Mouse (Mus musculus): ENCODE measurements around the gene Ly6g5b. TPM values are rescaled to one million over a fixed set of nuclear protein-coding genes. Genes with fewer than 3 reads are reported as not detected.

Ly6g5b gene
- polyA plus RNA-seq, 2 experiments = 0.27 to 0.70 TPM

GRCm38 (mm10) chr17:35157254-35157653 is 42.0 kb upstream of the Ly6g5b start:
- Histone ChIP-seq H3K36me3 (replicated peaks; ENCODE audit: control insufficient read depth, insufficient read depth, low read depth) (peaks cover 99% of the 10 kb centered on the region), H3K27me3 (ENCODE audit: control insufficient read depth, insufficient read depth, low read length) (no peaks in the 10 kb centered on the region), H3K4me1 (replicated peaks; ENCODE audit: control insufficient read depth in 2 of 2, insufficient read depth in 2 of 2, low read length in 1 of 2) (peaks cover 0 to 3% of the 10 kb centered on the region in 2 experiments; a peak in 1 of 4 replicates), H3K9me3 (ENCODE audit: control insufficient read depth, low read length) (no peaks in the 10 kb centered on the region), H3K4me2 (ENCODE audit: low read depth) (no peak overlapping the region), H3K9ac (replicated peaks) (no peak overlapping the region), H3K27ac (no peak overlapping the region), H3K4me3 (ENCODE audit: insufficient read depth in 1 of 2, low read depth in 2 of 2, low read length in 2 of 2) (no peak overlapping the region)
- TF ChIP-seq CTCF (IDR thresholded peaks at IDR 0.05; ENCODE audit: low read depth) = no peak
- no peak for TF ChIP-seq EP300 (IDR thresholded peaks at IDR 0.05; ENCODE audit: low read depth)
- DNase-seq (ENCODE audit: low read depth in 3 of 3, low spot score in 3 of 3) (no peak), ATAC-seq (ENCODE audit: insufficient read depth) (no peak)
- 87% methylated on average over 8 of the region's 8 CpGs for WGBS (ENCODE audit: insufficient replicate concordance)

- TF ChIP-seq EP300 (IDR thresholded peaks at IDR 0.05; ENCODE audit: low read depth) (no peak), CTCF (IDR thresholded peaks at IDR 0.05; ENCODE audit: low read depth) (no peak)
- WGBS (ENCODE audit: insufficient replicate concordance) = 87% methylated on average over 33 of the region's 33 CpGs
Measured at GRCm38 (mm10) chr17:35156461-35157200, 41.4 kb upstream of the Ly6g5b start.

GRCm38 (mm10) chr17:35155451-35155850 is 40.2 kb upstream of the Ly6g5b start:
- Histone ChIP-seq H3K27ac (no peak overlapping the region), H3K4me1 (replicated peaks; ENCODE audit: control insufficient read depth in 2 of 2, insufficient read depth in 2 of 2, low read length in 1 of 2) (no peaks in the 10 kb centered on the region), H3K4me2 (ENCODE audit: low read depth) (no peak overlapping the region), H3K9ac (replicated peaks) (no peak overlapping the region), H3K27me3 (ENCODE audit: control insufficient read depth, insufficient read depth, low read length) (no peaks in the 10 kb centered on the region), H3K36me3 (replicated peaks; ENCODE audit: control insufficient read depth, insufficient read depth, low read depth) (peaks cover 97% of the 10 kb centered on the region), H3K4me3 (ENCODE audit: insufficient read depth in 1 of 2, low read depth in 2 of 2, low read length in 2 of 2) (no peak overlapping the region), H3K9me3 (ENCODE audit: control insufficient read depth, low read length) (no peaks in the 10 kb centered on the region)
- whole genome bisulfite sequencing (ENCODE audit: insufficient replicate concordance) = 89% methylated on average over 12 of the region's 12 CpGs
- TF ChIP-seq EP300 (IDR thresholded peaks at IDR 0.05; ENCODE audit: low read depth) = no peak
- no peak for TF ChIP-seq CTCF (IDR thresholded peaks at IDR 0.05; ENCODE audit: low read depth)
- DNase-seq (ENCODE audit: low read depth in 3 of 3, low spot score in 3 of 3) (no peak), ATAC-seq (ENCODE audit: insufficient read depth) (no peak)

More at GRCm38 (mm10) chr17:35156461-35157200, 41.4 kb upstream of the Ly6g5b start:
- Histone ChIP-seq H3K27me3 (ENCODE audit: control insufficient read depth, insufficient read depth, low read length) (no peaks in the 10 kb centered on the region), H3K9me3 (ENCODE audit: control insufficient read depth, low read length) (no peaks in the 10 kb centered on the region), H3K4me1 (replicated peaks; ENCODE audit: control insufficient read depth in 2 of 2, insufficient read depth in 2 of 2, low read length in 1 of 2) (no peaks in the 10 kb centered on the region), H3K9ac (replicated peaks) (no peak overlapping the region), H3K27ac (no peak overlapping the region), H3K4me2 (ENCODE audit: low read depth) (no peak overlapping the region), H3K36me3 (replicated peaks; ENCODE audit: control insufficient read depth, insufficient read depth, low read depth) (peaks cover 99% of the 10 kb centered on the region), H3K4me3 (ENCODE audit: insufficient read depth in 1 of 2, low read depth in 2 of 2, low read length in 2 of 2) (no peak overlapping the region)
- DNase-seq (ENCODE audit: low read depth in 3 of 3, low spot score in 3 of 3) = no peak
- no peak for ATAC-seq (ENCODE audit: insufficient read depth)

DNA sequence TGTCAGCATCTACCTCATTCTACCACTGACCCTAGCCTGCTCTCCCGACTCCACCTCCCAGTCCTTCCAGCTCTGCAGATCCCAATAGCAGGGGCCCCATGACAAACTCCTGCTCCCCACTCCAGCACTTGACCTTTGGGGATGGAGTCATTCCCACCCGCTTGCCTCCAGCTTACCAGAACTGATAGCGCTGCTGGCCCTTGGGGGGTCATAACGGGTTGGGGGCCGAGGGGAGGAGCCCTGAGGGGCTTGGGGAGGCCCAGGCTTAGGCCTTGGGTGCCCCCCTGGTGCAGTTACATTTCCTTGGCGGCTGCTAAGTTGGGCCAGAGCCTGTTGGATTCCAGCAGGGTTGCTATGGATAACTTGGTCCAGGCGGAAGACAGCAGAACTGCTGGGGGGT is 39.4 kb upstream of the Ly6g5b start:
- no peaks in the 10 kb centered on the region for H3K9me3 ChIP-seq (ENCODE audit: control insufficient read depth, low read length)
- DNase-seq (ENCODE audit: low read depth in 3 of 3, low spot score in 3 of 3) = no peak
- 86% methylated on average over 7 of the region's 7 CpGs for WGBS (ENCODE audit: insufficient replicate concordance)
- TF ChIP-seq EP300 (IDR thresholded peaks at IDR 0.05; ENCODE audit: low read depth) (no peak), CTCF (IDR thresholded peaks at IDR 0.05; ENCODE audit: low read depth) (no peak)
- no peak overlapping the region for H3K27ac ChIP-seq
- peaks cover 97% of the 10 kb centered on the region for H3K36me3 ChIP-seq (replicated peaks; ENCODE audit: control insufficient read depth, insufficient read depth, low read depth)
- H3K27me3 ChIP-seq (ENCODE audit: control insufficient read depth, insufficient read depth, low read length) = no peaks in the 10 kb centered on the region
- no peak for ATAC-seq (ENCODE audit: insufficient read depth)
- no peak overlapping the region for H3K9ac ChIP-seq (replicated peaks)
- H3K4me1 ChIP-seq (replicated peaks; ENCODE audit: control insufficient read depth in 2 of 2, insufficient read depth in 2 of 2, low read length in 1 of 2) = no peaks in the 10 kb centered on the region
- no peak overlapping the region for H3K4me2 ChIP-seq (ENCODE audit: low read depth)
- H3K4me3 ChIP-seq (ENCODE audit: insufficient read depth in 1 of 2, low read depth in 2 of 2, low read length in 2 of 2) = no peak overlapping the region

DNA sequence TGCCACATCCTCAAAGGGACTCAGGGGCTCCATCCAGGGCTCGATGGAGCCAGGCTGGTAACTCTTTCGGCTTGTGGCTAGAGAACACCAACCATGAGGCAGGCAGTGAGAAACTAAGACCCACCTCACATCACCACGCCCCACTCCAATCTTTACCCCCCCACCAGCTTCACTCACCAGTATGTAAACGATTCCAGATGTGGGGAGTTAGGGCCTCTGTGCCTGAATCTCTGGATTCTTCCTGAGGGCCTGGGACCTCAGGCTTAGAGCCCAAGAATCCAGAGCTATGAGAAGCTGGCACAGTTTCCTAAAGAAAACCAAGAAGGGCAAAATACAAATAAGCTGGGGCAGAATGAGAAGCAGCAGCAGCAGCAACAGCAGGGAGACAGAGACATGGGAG is 38.7 kb upstream of the Ly6g5b start:
- H3K27ac ChIP-seq = no peak overlapping the region
- H3K27me3 ChIP-seq (ENCODE audit: control insufficient read depth, insufficient read depth, low read length) = no peaks in the 10 kb centered on the region
- H3K4me1 ChIP-seq (replicated peaks; ENCODE audit: control insufficient read depth in 2 of 2, insufficient read depth in 2 of 2, low read length in 1 of 2) = no peaks in the 10 kb centered on the region
- no peaks in the 10 kb centered on the region for H3K9me3 ChIP-seq (ENCODE audit: control insufficient read depth, low read length)
- no peak for DNase-seq (ENCODE audit: low read depth in 3 of 3, low spot score in 3 of 3)
- WGBS (ENCODE audit: insufficient replicate concordance) = 78% methylated on average over 4 of the region's 4 CpGs
- no peak overlapping the region for H3K4me3 ChIP-seq (ENCODE audit: insufficient read depth in 1 of 2, low read depth in 2 of 2, low read length in 2 of 2)
- peaks cover 97% of the 10 kb centered on the region for H3K36me3 ChIP-seq (replicated peaks; ENCODE audit: control insufficient read depth, insufficient read depth, low read depth)
- ATAC-seq (ENCODE audit: insufficient read depth) = no peak
- no peak overlapping the region for H3K4me2 ChIP-seq (ENCODE audit: low read depth)
- no peak overlapping the region for H3K9ac ChIP-seq (replicated peaks)
- TF ChIP-seq CTCF (IDR thresholded peaks at IDR 0.05; ENCODE audit: low read depth) (no peak), EP300 (IDR thresholded peaks at IDR 0.05; ENCODE audit: low read depth) (no peak)

Data from liver, embryonic 14.5 days (tissue).